Mouse (Mus musculus): ENCODE measurements around the gene Lamb3. TPM values are rescaled to one million over a fixed set of nuclear protein-coding genes. Genes with fewer than 3 reads are reported as not detected.
A peak's percentile ranks its signal among the peaks of the same experiment; 100 is the strongest.
"Not testable (repeated sequence)": the region's sequence is repeated elsewhere in the genome, so short reads cannot be mapped to it uniquely, and the experiment has no call there.

Gene Lamb3
- polyA plus RNA-seq, 1 experiment = 10.3 TPM

- no peak for DNase-seq (ENCODE audit: low read depth)
These were observed 42.5 kb downstream of the Lamb3 start for GRCm38 (mm10) chr1:193250026-193250425.

- no peak for DNase-seq (ENCODE audit: low read depth)
These were observed 43.9 kb downstream of the Lamb3 start for GRCm38 (mm10) chr1:193251386-193251785.

- no peak for DNase-seq (ENCODE audit: low read depth)
These were observed 45.1 kb downstream of the Lamb3 start for GRCm38 (mm10) chr1:193252616-193253015.

DNA sequence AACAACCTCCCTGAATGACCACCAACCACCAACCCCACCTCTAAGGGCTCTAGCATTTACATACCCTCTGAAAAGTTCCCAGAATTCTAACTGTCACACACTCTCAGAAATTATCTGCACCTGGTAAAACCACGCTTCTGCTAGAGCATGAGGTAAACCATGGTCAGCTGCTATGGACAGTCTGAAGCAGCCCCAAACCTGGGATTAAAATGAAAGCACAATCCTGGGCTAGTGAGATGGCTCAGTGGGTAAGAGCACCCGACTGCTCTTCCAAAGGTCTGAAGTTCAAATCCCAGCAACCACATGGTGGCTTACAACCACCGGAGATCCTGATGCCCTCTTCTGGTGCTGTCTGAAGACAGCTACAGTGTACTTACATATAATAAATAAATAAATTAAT lies 46.4 kb downstream of the Lamb3 start:
- not testable (repeated sequence) for DNase-seq (ENCODE audit: low read depth)

DNA sequence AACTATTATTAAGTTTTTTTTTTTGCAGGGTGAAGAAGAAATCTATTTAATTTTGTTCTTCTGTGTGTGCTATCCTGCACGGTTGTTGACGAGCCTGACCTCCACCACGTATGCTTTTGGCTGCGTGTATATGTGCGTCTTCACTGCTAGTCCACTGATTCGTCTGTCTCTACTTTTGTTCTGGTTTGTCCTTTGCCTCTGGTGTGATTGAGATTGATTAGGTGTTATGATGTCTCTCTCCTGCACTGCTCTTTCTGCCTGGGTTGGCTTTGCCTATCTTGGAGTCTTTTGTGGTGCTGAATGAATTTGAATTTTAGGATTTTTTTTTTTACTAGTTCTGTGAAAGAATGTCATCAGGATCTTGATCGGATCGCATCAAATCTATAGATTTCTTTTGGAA lies 47.5 kb downstream of the Lamb3 start:
- DNase-seq (ENCODE audit: low read depth) = no peak

- no peak for DNase-seq (ENCODE audit: low read depth)
These were observed 48.2 kb downstream of the Lamb3 start for GRCm38 (mm10) chr1:193255488-193256288.

GRCm38 (mm10) chr1:193256289-193256577 lies 48.7 kb downstream of the Lamb3 start:
- DNase-seq (ENCODE audit: low read depth) = no peak

DNA sequence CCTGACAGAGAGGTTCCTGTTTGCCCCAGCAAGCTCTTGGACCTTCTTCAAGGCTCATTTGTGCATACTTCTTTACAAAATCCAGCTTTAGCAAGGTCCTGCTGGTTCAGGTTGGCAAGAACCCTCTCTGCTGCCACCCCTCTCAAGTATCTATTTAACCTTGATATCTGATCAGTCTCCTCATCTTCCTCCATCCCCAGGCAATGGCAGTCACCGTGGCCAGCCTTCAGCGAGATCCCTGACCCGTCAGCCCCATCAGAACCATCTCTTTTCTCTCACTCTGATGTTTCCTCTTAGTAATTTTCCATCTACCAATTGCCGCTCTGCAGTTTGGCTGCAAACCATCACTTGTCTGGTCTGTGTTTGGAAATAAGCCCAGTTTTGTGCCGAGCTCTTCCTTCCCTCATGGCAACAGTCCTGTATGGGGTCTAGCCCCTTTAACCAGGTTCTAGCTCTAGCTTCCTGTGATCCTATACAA lies 49.2 kb downstream of the Lamb3 start:
- DNase-seq (ENCODE audit: low read depth) = no peak

DNA sequence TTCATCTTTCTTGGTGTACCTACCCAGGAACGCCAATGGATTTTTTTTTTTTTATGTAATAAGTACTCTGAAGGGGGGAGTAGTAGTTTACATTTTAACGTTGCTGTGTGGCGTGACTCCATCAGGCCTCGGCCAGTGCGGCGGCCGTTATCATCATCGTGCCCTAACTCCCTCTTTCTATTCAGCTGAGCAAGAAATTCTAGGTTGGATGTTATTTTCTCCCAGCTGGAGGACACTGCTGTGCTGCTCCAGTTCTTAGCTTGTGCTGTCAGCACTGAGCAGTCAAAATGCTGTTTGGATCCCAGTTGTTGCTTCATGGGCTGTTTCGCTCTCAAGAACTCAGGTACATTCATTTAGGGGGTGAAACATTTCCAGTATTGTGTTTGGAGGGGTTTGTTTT lies 52.1 kb downstream of the Lamb3 start:
- DNase-seq (ENCODE audit: low read depth) = no peak

- DNase-seq (ENCODE audit: low read depth) = no peak
These were observed 54.5 kb downstream of the Lamb3 start for GRCm38 (mm10) chr1:193261897-193262548.

- no peak for DNase-seq (ENCODE audit: low read depth)
These were observed 55.8 kb downstream of the Lamb3 start for GRCm38 (mm10) chr1:193263026-193263907.

DNA sequence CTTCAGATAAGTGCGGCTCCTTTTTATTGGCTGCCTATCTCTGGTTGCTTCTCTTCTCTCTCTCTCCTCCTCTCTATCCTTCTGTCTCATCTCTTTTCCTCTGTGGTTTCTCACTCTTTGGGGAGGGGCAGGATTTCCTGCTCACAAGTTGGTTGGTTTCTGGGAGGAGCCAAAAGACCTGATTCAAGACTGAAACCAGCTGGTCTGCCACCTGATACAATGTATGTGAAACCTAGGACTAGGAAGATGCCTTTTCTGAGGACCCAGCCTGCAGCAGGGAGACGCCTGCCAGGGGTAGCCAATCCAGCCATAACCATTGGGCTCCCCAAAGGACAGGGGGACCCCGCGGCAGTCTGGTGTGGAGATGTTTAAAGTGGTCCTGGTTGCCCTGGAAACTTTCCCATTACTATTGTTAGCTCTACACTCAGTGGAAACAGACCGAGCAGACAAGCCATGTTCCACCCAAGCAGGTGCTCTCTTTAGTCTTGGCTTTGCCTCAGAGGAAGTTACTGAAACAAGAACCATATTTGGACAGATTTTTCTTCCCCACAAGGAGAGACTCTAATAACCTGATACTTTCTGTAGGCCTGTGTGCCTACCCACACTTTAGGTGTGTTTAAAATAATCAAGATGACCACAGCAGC lies 56.6 kb downstream of the Lamb3 start, which contains the start of gene Hsd11b1:
Hsd11b1 (minus strand) TSS at position 121 of the 644 bp plus-strand sequence.
- no peak for DNase-seq (ENCODE audit: low read depth)

GRCm38 (mm10) chr1:193265734-193266133 lies 58.2 kb downstream of the Lamb3 start:
- DNase-seq (ENCODE audit: low read depth) = no peak

DNA sequence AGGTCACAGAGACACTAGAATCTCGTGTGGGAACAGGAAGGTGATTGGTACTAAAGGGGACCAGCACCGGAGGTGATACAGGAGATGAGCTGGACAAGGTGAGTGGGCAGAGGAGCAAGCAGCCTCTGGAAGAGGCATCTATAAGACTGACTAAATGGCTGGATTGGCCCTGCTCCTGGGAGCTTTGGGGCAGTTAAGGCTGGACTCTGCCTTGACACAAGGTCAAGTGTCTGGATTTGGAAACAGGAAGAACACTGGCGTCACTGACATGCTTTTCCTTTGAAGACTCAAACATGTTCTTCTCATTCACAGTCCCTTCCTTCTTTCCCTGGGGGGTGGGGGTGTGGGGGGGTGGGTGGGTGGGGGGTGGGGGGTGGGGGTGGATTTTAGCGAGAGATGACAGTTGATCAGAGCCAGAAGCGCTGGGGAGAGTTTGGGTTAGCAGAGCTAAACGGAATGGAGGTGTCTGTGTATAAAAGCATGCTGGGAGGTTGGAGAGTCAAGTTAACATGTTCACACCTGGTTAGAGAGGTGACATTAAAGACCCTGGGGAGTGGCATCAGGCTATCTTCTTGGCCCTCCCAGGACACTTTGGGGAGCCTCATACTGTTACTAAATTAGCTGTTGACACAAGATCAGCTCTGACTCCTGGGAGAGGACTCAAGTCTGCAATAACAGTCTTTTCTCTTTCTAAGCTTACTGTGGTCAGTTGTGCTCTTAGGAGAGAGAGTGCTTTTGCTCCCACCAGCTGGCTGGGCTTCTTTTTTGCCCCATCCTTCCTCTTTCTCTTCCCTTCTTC lies 63.7 kb downstream of the Lamb3 start:
- DNase-seq (ENCODE audit: low read depth) = no peak

GRCm38 (mm10) chr1:193272137-193272915 lies 64.8 kb downstream of the Lamb3 start:
- no peak for DNase-seq (ENCODE audit: low read depth)

DNA sequence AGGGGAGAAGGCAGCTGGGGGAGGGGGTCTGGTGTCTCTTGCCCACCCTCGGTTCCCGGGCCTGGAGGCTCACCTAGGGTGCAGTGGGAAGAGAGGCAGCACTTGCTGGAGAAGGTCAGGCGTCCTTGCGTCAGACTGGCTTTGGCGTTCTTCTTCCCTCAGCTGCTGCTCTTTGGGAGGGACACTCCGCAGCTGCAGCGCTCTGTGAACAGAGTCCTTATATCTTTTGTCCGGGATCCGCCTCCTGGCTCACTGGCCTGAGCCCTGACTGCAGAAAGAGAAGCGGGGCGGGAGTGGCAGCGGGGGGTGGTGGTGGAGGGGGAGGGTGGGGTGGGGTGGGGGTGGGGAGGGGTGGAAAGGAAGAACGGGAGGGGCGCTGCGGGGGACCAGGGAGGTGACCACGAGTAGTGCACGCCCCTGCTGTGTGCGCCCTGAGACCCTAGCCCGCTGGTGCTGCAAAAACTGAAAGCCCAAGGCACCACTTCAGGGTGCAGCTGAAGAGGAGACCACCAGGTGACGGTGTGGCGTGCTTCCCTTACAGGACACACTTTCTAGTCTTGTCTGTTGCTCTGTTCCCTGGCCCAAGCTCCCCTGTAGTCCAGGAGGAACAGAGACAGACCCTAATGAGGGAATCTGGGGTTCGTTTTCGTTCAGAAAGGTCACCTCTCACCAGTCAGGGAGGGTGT lies 65.6 kb downstream of the Lamb3 start, which contains the start of gene G0s2:
G0s2 (minus strand) TSS at position 302 of the 686 bp plus-strand sequence.
- DNase-seq (ENCODE audit: low read depth) = no peak

GRCm38 (mm10) chr1:193274407-193275071 lies 67.0 kb downstream of the Lamb3 start:
- DNase-seq (ENCODE audit: low read depth) = peak; percentile 88

GRCm38 (mm10) chr1:193278414-193279045 lies 71.0 kb downstream of the Lamb3 start:
- DNase-seq (ENCODE audit: low read depth) = no peak
